Mouse (Mus musculus): Measurements from ENCODE around the gene Csk. TPM values are rescaled to one million over a fixed set of nuclear protein-coding genes. Genes with fewer than 3 reads are reported as not detected.

Csk gene
- polyA plus RNA-seq, 1 experiment from 2014 or later = 13.1 TPM

DNA sequence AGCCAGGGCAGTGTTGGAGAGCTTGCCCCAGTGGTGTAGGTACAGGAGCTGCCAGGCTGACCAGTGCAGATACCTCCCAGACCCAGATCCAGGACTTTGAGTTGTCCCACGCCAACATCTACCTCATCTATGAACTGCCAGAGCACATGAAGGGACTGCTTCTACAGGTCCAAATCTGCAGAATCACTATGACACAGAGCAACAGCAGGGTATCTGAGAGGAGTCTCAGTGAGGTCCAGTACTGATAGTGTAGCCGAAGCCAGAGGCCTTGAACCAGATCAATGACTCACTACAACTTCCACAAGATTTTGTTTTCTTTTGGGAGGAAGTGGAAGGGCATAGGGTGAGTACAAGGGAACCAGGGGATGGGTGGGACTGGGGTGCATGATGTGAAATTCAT lies 34.3 kb upstream of the Csk start, which contains the start of gene Cyp1a1:
TSS of gene Cyp1a1 (plus strand) at position 178 of the 400 bp plus-strand sequence.
- ATAC-seq (ENCODE audit: insufficient number of reproducible peaks, insufficient read depth, low FRiP score, low read depth) = no peak
- Histone ChIP-seq H3K9ac (ENCODE audit: low read length) (no peak within 1 kb of the TSS), H3K4me3 (ENCODE audit: control insufficient read depth in 1 of 2, insufficient read depth in 1 of 2, low read depth in 1 of 2, low read length in 2 of 2) (no peak within 1 kb of the TSS), H3K9me3 (ENCODE audit: control insufficient read depth, low read length) (no peaks in the 10 kb centered on the region), H3K27me3 (ENCODE audit: control insufficient read depth, insufficient read depth, low read length) (no peaks in the 10 kb centered on the region), H3K4me1 (ENCODE audit: control insufficient read depth in 2 of 2, insufficient read depth in 2 of 2, low read length in 2 of 2) (no peaks in the 10 kb centered on the region), H3K4me2 (ENCODE audit: low read length) (no peak within 1 kb of the TSS), H3K27ac (replicated peaks in 1 of 2; ENCODE audit: control insufficient read depth in 1 of 2, insufficient read depth in 1 of 2, low read depth in 2 of 2, low read length in 2 of 2) (no peak within 1 kb of the TSS), H3K36me3 (ENCODE audit: control insufficient read depth, insufficient read depth, low read length) (no peaks in the 10 kb centered on the region)
- 76% methylated on average over 2 of the region's 2 CpGs for WGBS

DNA sequence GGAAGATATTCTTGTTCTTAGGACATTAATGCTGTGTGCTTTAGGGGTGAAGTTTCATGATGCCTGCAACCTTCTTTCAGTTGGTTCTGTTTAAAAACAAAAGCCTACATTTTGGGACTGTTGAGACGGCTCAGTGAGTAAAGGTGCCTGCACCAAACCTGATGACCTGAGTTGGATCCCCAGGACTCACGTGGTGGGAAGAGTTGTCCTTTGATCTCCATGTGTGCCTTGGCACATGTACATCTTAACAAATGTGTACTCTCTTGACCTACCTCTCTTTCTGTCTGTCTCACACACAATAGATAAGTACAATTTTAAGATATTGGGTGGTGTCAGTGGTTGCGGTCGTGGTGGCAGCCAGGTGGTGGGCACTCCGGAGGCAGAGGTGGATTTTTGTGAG lies 32.6 kb upstream of the Csk start:
- WGBS = 85% methylated on average over 5 of the region's 5 CpGs

DNA sequence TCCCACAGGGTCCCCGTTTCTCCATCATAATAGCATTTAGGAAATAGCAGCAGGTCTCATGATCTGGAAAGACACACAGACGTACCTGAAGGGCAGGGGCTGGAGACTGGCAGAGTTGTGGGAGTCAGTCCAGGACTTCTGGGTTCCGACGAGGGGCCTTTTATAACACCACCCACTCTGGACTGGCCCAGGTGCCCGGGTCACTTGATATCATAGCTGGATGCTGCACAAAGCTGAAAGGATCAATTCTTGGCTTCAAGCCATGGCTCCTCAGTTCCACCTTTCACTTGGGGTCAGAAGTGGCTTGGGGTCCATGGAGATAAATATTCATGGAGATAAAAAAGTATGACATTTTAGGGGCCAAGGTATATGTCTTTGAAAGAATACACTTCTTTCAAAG lies 30.1 kb upstream of the Csk start, which contains the start of gene Cyp1a2:
TSS of gene Cyp1a2 (minus strand) at position 184 of the 400 bp plus-strand sequence.
- no peaks in the 10 kb centered on the region for H3K4me1 ChIP-seq (ENCODE audit: control insufficient read depth in 2 of 2, insufficient read depth in 2 of 2, low read length in 2 of 2)

More for the DNA sequence above, 32.6 kb upstream of the Csk start:
- Histone ChIP-seq H3K4me2 (ENCODE audit: low read length) (no peak overlapping the region), H3K4me1 (ENCODE audit: control insufficient read depth in 2 of 2, insufficient read depth in 2 of 2, low read length in 2 of 2) (no peaks in the 10 kb centered on the region), H3K9me3 (ENCODE audit: control insufficient read depth, low read length) (no peaks in the 10 kb centered on the region), H3K27ac (replicated peaks in 1 of 2; ENCODE audit: control insufficient read depth in 1 of 2, insufficient read depth in 1 of 2, low read depth in 2 of 2, low read length in 2 of 2) (no peak overlapping the region), H3K9ac (ENCODE audit: low read length) (no peak overlapping the region), H3K4me3 (ENCODE audit: control insufficient read depth in 1 of 2, insufficient read depth in 1 of 2, low read depth in 1 of 2, low read length in 2 of 2) (no peak overlapping the region), H3K36me3 (ENCODE audit: control insufficient read depth, insufficient read depth, low read length) (no peaks in the 10 kb centered on the region), H3K27me3 (ENCODE audit: control insufficient read depth, insufficient read depth, low read length) (no peaks in the 10 kb centered on the region)
- ATAC-seq (ENCODE audit: insufficient number of reproducible peaks, insufficient read depth, low FRiP score, low read depth) = no peak

DNA sequence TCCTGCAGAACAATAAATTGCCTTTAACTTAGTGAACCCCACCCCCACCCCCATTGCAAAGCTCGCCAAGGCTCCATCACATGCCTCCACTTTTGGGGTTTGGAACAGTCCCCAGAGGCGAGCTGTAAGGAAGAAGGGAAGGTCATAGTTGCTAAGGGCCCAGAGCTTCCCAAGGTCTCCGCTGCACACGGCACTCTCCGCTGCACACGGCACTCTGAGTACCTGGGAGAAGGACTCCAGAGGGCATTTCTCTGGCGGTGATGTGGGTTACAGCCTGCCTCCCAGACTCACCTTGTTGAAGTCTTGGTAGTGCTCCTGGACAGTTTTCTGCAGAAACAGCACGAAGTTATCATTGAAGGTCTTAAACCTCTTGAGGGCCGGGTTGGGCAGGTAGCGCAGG lies 28.0 kb upstream of the Csk start:
- no peak overlapping the region for H3K27ac ChIP-seq (replicated peaks in 1 of 2; ENCODE audit: control insufficient read depth in 1 of 2, insufficient read depth in 1 of 2, low read depth in 2 of 2, low read length in 2 of 2)
- no peaks in the 10 kb centered on the region for H3K4me1 ChIP-seq (ENCODE audit: control insufficient read depth in 2 of 2, insufficient read depth in 2 of 2, low read length in 2 of 2)
- no peaks in the 10 kb centered on the region for H3K27me3 ChIP-seq (ENCODE audit: control insufficient read depth, insufficient read depth, low read length)
- H3K9me3 ChIP-seq (ENCODE audit: control insufficient read depth, low read length) = no peaks in the 10 kb centered on the region
- no peak overlapping the region for H3K4me2 ChIP-seq (ENCODE audit: low read length)
- WGBS = 76% methylated on average over 10 of the region's 10 CpGs
- no peak for ATAC-seq (ENCODE audit: insufficient number of reproducible peaks, insufficient read depth, low FRiP score, low read depth)
- no peak overlapping the region for H3K9ac ChIP-seq (ENCODE audit: low read length)
- H3K36me3 ChIP-seq (ENCODE audit: control insufficient read depth, insufficient read depth, low read length) = no peaks in the 10 kb centered on the region
- no peak overlapping the region for H3K4me3 ChIP-seq (ENCODE audit: control insufficient read depth in 1 of 2, insufficient read depth in 1 of 2, low read depth in 1 of 2, low read length in 2 of 2)

More for the DNA sequence above, 30.1 kb upstream of the Csk start, which contains the start of gene Cyp1a2:
- H3K27me3 ChIP-seq (ENCODE audit: control insufficient read depth, insufficient read depth, low read length) = no peaks in the 10 kb centered on the region
- no peak for ATAC-seq (ENCODE audit: insufficient number of reproducible peaks, insufficient read depth, low FRiP score, low read depth)
- no peak within 1 kb of the TSS for H3K27ac ChIP-seq (replicated peaks in 1 of 2; ENCODE audit: control insufficient read depth in 1 of 2, insufficient read depth in 1 of 2, low read depth in 2 of 2, low read length in 2 of 2)
- no peaks in the 10 kb centered on the region for H3K36me3 ChIP-seq (ENCODE audit: control insufficient read depth, insufficient read depth, low read length)
- no peaks in the 10 kb centered on the region for H3K9me3 ChIP-seq (ENCODE audit: control insufficient read depth, low read length)
- WGBS = 71% methylated on average over 5 of the region's 5 CpGs
- no peak within 1 kb of the TSS for H3K9ac ChIP-seq (ENCODE audit: low read length)
- no peak within 1 kb of the TSS for H3K4me2 ChIP-seq (ENCODE audit: low read length)
- H3K4me3 ChIP-seq (ENCODE audit: control insufficient read depth in 1 of 2, insufficient read depth in 1 of 2, low read depth in 1 of 2, low read length in 2 of 2) = no peak within 1 kb of the TSS

DNA sequence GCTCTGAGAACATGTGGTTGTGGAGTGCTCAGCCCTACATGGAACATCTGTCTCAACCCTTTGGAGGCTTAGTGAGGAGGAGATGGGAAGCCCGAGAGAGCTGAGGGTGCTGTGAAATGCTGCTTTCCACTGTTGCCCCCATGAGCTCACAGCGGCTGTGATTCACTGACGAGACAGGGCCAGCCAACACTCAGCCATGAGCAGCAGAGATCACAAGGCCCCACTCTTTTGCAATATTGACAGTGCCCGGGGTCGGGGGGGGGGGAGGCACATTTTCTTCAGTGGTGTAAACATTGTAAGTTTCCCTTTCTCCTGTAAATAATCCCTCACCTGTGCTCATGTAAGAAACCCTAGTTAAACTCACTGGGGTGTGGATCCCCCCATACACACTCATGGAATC lies 18.1 kb upstream of the Csk start:
- no peak for ATAC-seq (ENCODE audit: insufficient number of reproducible peaks, insufficient read depth, low FRiP score, low read depth)
- no peak overlapping the region for H3K9ac ChIP-seq (ENCODE audit: low read length)
- no peaks in the 10 kb centered on the region for H3K9me3 ChIP-seq (ENCODE audit: control insufficient read depth, low read length)
- no peak overlapping the region for H3K27ac ChIP-seq (replicated peaks in 1 of 2; ENCODE audit: control insufficient read depth in 1 of 2, insufficient read depth in 1 of 2, low read depth in 2 of 2, low read length in 2 of 2)
- WGBS = 75% methylated on average over 5 of the region's 5 CpGs
- H3K4me1 ChIP-seq (ENCODE audit: control insufficient read depth in 2 of 2, insufficient read depth in 2 of 2, low read length in 2 of 2) = no peaks in the 10 kb centered on the region; a peak in 1 of 4 replicates
- no peak overlapping the region for H3K4me2 ChIP-seq (ENCODE audit: low read length)
- no peak overlapping the region for H3K4me3 ChIP-seq (ENCODE audit: control insufficient read depth in 1 of 2, insufficient read depth in 1 of 2, low read depth in 1 of 2, low read length in 2 of 2)
- no peaks in the 10 kb centered on the region for H3K27me3 ChIP-seq (ENCODE audit: control insufficient read depth, insufficient read depth, low read length)
- H3K36me3 ChIP-seq (ENCODE audit: control insufficient read depth, insufficient read depth, low read length) = no peaks in the 10 kb centered on the region

DNA sequence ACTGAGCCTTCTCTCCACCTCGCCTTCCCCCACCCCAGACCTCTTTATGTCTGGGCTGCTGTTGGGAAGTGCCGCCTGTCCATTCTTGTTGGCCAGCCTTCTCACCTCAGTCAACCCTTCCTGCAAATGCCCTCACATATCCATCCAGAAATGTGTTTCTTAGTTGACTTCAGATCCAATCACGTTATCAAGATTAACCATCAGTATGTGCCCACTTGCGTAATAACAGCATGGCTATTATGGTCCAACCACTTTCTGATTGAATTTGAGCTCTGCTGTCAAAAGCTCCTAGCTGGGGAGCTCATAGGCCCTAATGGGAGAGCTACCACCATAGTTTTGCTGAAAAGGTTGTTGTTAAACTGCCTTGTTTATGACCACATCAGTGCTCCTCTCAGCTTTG lies 17.6 kb upstream of the Csk start:
- H3K4me2 ChIP-seq (ENCODE audit: low read length) = no peak overlapping the region
- H3K4me3 ChIP-seq (ENCODE audit: control insufficient read depth in 1 of 2, insufficient read depth in 1 of 2, low read depth in 1 of 2, low read length in 2 of 2) = no peak overlapping the region
- no peaks in the 10 kb centered on the region for H3K9me3 ChIP-seq (ENCODE audit: control insufficient read depth, low read length)
- H3K27me3 ChIP-seq (ENCODE audit: control insufficient read depth, insufficient read depth, low read length) = no peaks in the 10 kb centered on the region
- no peaks in the 10 kb centered on the region; a peak in 1 of 4 replicates for H3K4me1 ChIP-seq (ENCODE audit: control insufficient read depth in 2 of 2, insufficient read depth in 2 of 2, low read length in 2 of 2)
- H3K36me3 ChIP-seq (ENCODE audit: control insufficient read depth, insufficient read depth, low read length) = no peaks in the 10 kb centered on the region
- no peak for ATAC-seq (ENCODE audit: insufficient number of reproducible peaks, insufficient read depth, low FRiP score, low read depth)
- H3K27ac ChIP-seq (replicated peaks in 1 of 2; ENCODE audit: control insufficient read depth in 1 of 2, insufficient read depth in 1 of 2, low read depth in 2 of 2, low read length in 2 of 2) = no peak overlapping the region
- 81% methylated on average over 4 of the region's 4 CpGs for WGBS
- no peak overlapping the region for H3K9ac ChIP-seq (ENCODE audit: low read length)

DNA sequence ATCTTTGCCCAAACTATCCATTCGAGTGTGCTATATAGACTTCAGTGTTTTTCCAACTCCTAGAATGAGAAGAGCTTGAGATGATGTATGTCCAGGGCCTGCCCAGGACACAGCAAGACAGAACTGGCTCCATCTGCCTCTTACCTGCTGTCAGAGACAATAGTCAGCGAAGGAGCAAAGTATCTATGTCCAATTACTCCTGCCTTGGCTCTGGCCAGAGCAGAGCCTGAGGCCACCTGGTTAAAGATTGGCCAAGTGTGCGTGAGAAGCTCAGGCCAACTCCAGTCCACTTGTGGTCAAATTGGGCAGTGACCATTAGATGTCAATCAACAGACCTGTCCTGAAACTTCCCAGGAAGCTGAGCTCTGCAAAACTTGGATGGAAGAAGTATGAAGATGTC lies 16.1 kb upstream of the Csk start:
- Histone ChIP-seq H3K4me2 (ENCODE audit: low read length) (no peak overlapping the region), H3K4me3 (ENCODE audit: control insufficient read depth in 1 of 2, insufficient read depth in 1 of 2, low read depth in 1 of 2, low read length in 2 of 2) (no peak overlapping the region), H3K9ac (ENCODE audit: low read length) (no peak overlapping the region), H3K36me3 (ENCODE audit: control insufficient read depth, insufficient read depth, low read length) (no peaks in the 10 kb centered on the region), H3K27ac (replicated peaks in 1 of 2; ENCODE audit: control insufficient read depth in 1 of 2, insufficient read depth in 1 of 2, low read depth in 2 of 2, low read length in 2 of 2) (no peak overlapping the region), H3K4me1 (ENCODE audit: control insufficient read depth in 2 of 2, insufficient read depth in 2 of 2, low read length in 2 of 2) (no peaks in the 10 kb centered on the region; a peak in 1 of 4 replicates), H3K9me3 (ENCODE audit: control insufficient read depth, low read length) (no peaks in the 10 kb centered on the region), H3K27me3 (ENCODE audit: control insufficient read depth, insufficient read depth, low read length) (no peaks in the 10 kb centered on the region)
- ATAC-seq (ENCODE audit: insufficient number of reproducible peaks, insufficient read depth, low FRiP score, low read depth) = no peak
- 78% methylated on average over 3 of the region's 3 CpGs for WGBS

DNA sequence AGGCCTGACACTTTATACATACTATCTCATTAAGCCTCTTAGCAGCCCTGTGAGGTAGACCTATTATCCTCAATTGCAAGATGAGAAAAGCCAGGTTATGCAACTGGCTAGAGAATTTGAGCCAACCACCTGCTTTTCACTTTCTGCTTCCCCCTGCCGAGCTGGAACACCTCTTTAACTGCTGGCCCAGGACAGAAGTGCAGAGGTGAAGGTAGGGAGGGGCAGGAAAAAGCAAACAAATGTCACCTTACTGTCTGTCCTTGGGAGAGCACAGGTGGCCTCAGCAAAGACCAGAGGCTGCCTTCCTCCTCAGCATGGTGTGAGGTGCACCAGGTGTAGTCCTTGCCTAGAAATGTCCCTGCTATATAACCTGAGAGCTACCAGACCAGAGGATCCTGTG lies 14.8 kb upstream of the Csk start:
- Histone ChIP-seq H3K36me3 (ENCODE audit: control insufficient read depth, insufficient read depth, low read length) (no peaks in the 10 kb centered on the region), H3K4me3 (ENCODE audit: control insufficient read depth in 1 of 2, insufficient read depth in 1 of 2, low read depth in 1 of 2, low read length in 2 of 2) (no peak overlapping the region), H3K4me2 (ENCODE audit: low read length) (no peak overlapping the region), H3K27ac (replicated peaks in 1 of 2; ENCODE audit: control insufficient read depth in 1 of 2, insufficient read depth in 1 of 2, low read depth in 2 of 2, low read length in 2 of 2) (no peak overlapping the region), H3K9me3 (ENCODE audit: control insufficient read depth, low read length) (no peaks in the 10 kb centered on the region), H3K9ac (ENCODE audit: low read length) (no peak overlapping the region), H3K27me3 (ENCODE audit: control insufficient read depth, insufficient read depth, low read length) (no peaks in the 10 kb centered on the region), H3K4me1 (ENCODE audit: control insufficient read depth in 2 of 2, insufficient read depth in 2 of 2, low read length in 2 of 2) (no peaks in the 10 kb centered on the region; a peak in 1 of 4 replicates)
- no peak for ATAC-seq (ENCODE audit: insufficient number of reproducible peaks, insufficient read depth, low FRiP score, low read depth)
- WGBS = 45% methylated on average over 1 of the region's 1 CpGs

Data from heart, embryonic 14.5 days (tissue).